In the genomic region with DNA sequence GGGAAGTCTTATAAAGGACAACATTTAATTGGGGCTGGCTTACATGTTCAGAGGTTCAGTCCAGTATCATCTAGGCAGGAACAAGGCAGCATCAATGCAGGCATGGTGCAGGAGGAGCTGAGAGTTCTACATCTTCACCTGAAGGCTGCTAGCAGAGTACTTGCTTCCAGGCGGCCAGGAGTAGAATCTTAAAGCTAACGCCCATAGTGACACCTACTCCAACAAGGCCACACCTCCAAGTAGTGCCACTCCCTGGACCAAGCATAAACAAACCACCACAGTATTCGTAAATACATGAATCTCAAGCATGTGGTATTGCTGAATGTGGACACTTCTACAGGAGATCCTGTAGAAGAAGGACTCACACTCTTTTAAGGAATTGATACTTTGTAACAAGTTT, we compare ENCODE assay signal across 27 mouse cellular contexts.
"Had no signal": no experiment of that assay in that cellular context is flagged by ENCODE, and none has a peak within 500 bp of the region (broad histone marks: within the 10 kb centered on the region; RNA-seq: fewer than 3 reads in every experiment).

No protein-coding gene starts in this region.

- H3K36me3 ChIP-seq: limb, embryonic 10.5 days; limb, embryonic 12.5 days; limb, embryonic 13.5 days; limb, embryonic 15.5 days; liver, embryonic 12.5 days; liver, embryonic 13.5 days; liver, embryonic 15.5 days; lung, embryonic 15.5 days; midbrain, embryonic 10.5 days; midbrain, embryonic 12.5 days; midbrain, embryonic 13.5 days; midbrain, embryonic 15.5 days had no signal

- H3K27me3 ChIP-seq: limb, embryonic 12.5 days; limb, embryonic 13.5 days; limb, embryonic 15.5 days; liver, embryonic 12.5 days; liver, embryonic 13.5 days; liver, embryonic 15.5 days; lung, embryonic 15.5 days; megakaryocyte, embryonic 14.5 days; midbrain, embryonic 12.5 days; midbrain, embryonic 13.5 days; midbrain, embryonic 15.5 days had no signal

- H3K4me3 ChIP-seq: limb, embryonic 10.5 days; limb, embryonic 12.5 days; limb, embryonic 13.5 days; limb, embryonic 15.5 days; liver, embryonic 12.5 days; liver, embryonic 13.5 days; liver, embryonic 15.5 days; lung, embryonic 15.5 days; megakaryocyte, embryonic 14.5 days; midbrain, embryonic 10.5 days; midbrain, embryonic 12.5 days; midbrain, embryonic 13.5 days; midbrain, embryonic 15.5 days; myocyte had no signal

- H3K4me1 ChIP-seq: limb, embryonic 12.5 days; lung, embryonic 15.5 days; midbrain, embryonic 12.5 days; midbrain, embryonic 13.5 days; midbrain, embryonic 15.5 days had no signal

- H3K27ac ChIP-seq: limb, embryonic 10.5 days; limb, embryonic 12.5 days; limb, embryonic 13.5 days; limb, embryonic 15.5 days; liver, embryonic 12.5 days; liver, embryonic 13.5 days; liver, embryonic 14.5 days; liver, embryonic 15.5 days; lung, embryonic 15.5 days; macrophage; midbrain, embryonic 10.5 days; midbrain, embryonic 12.5 days; midbrain, embryonic 13.5 days; midbrain, embryonic 15.5 days had no signal

- DNase-seq: left cerebral cortex, postnatal 4 days; liver; liver, embryonic 13.5 days; liver, postnatal 0 days; lung, adult 18-20 months; lung, adult 2 months; lung, embryonic 14.5 days; lung, postnatal 10 days; lung, postnatal 14 days; lung, postnatal 36 days; lung, postnatal 4 days; midbrain, embryonic 14.5 days had no signal
